Mouse (Mus musculus): ENCODE data around the gene Itgb6. TPM values are rescaled to one million over a fixed set of nuclear protein-coding genes. Genes with fewer than 3 reads are reported as not detected.

The Itgb6 gene
- polyA plus RNA-seq, 1 experiment, result not detected

GRCm38 (mm10) chr2:60695706-60696105, 26.7 kb downstream of the Itgb6 start:
- WGBS, result 85% methylated on average over 8 of the region's 8 CpGs
- no peak for TF ChIP-seq POLR2A (IDR thresholded peaks at IDR 0.05; ENCODE audit: insufficient read depth, low read depth, low read length)
- TF ChIP-seq CTCF (IDR thresholded peaks at IDR 0.05; ENCODE audit: insufficient read depth, low read depth, low read length), result no peak
- H3K4me3 ChIP-seq (ENCODE audit: insufficient read depth, low read depth, low read length), result no peak overlapping the region
- H3K4me1 ChIP-seq (ENCODE audit: control insufficient read depth, insufficient read depth, low read length), result 0 out of 2 replicates have a peak, but pooled peaks cover 4% of the 10 kb centered on the region
- H3K27ac ChIP-seq (ENCODE audit: insufficient read depth, low read depth, low read length), result no peak overlapping the region

DNA sequence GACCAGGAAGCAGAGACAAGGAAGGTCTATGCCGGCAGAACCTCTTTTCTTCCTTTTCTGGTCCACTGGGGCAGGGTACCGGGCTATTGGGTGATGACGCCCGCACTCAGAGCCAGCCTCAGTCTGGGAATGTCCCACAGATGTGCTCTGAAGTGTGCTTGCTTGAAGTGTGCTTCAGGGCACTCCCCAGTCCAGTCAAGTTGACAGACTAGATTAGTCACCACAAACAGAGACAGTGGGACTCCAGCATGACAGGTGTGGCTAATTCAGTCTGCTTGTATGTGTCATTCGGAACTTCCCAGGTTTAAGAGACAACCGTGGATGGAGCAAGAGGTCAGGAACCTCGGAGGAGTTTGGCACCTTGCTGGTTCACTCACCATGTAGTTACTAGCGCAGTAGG, 27.9 kb downstream of the Itgb6 start:
- Histone ChIP-seq H3K4me1 (ENCODE audit: control insufficient read depth, insufficient read depth, low read length) (0 out of 2 replicates have a peak, but pooled peaks cover 4% of the 10 kb centered on the region), H3K27ac (ENCODE audit: insufficient read depth, low read depth, low read length) (no peak overlapping the region), H3K4me3 (ENCODE audit: insufficient read depth, low read depth, low read length) (no peak overlapping the region)
- TF ChIP-seq CTCF (IDR thresholded peaks at IDR 0.05; ENCODE audit: insufficient read depth, low read depth, low read length), result no peak
- no peak for TF ChIP-seq POLR2A (IDR thresholded peaks at IDR 0.05; ENCODE audit: insufficient read depth, low read depth, low read length)
- 96% methylated on average over 8 of the region's 8 CpGs for WGBS

DNA sequence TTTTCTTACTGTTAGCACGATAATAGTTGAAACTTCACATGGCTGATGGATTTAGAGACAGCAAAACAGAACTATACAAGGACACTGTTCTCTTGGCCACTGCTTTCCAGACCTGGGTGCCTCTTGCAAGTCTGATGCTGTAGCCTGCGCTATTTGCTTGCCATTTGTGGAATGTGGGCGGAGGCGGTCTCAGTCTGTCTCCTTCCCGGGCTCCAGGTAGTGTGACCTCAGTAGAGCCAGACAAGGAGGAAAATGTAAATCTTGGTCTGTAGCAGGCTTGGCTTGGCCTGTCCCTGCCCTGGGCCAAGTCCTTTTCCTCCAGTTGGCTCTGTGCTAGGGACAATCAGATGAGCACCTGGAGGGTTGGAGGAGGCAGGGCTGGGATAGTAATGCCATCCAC, 30.2 kb downstream of the Itgb6 start:
- no peak overlapping the region for H3K4me3 ChIP-seq (ENCODE audit: insufficient read depth, low read depth, low read length)
- no peak for TF ChIP-seq CTCF (IDR thresholded peaks at IDR 0.05; ENCODE audit: insufficient read depth, low read depth, low read length)
- TF ChIP-seq POLR2A (IDR thresholded peaks at IDR 0.05; ENCODE audit: insufficient read depth, low read depth, low read length), result no peak
- WGBS, result 91% methylated on average over 5 of the region's 5 CpGs
- no peak overlapping the region for H3K27ac ChIP-seq (ENCODE audit: insufficient read depth, low read depth, low read length)
- H3K4me1 ChIP-seq (ENCODE audit: control insufficient read depth, insufficient read depth, low read length), result peaks cover 5% of the 10 kb centered on the region; the same call in 1 of the 2 replicates

GRCm38 (mm10) chr2:60690212-60690611, 32.2 kb downstream of the Itgb6 start:
- Histone ChIP-seq H3K4me3 (ENCODE audit: insufficient read depth, low read depth, low read length) (no peak overlapping the region), H3K27ac (ENCODE audit: insufficient read depth, low read depth, low read length) (no peak overlapping the region), H3K4me1 (ENCODE audit: control insufficient read depth, insufficient read depth, low read length) (peaks cover 5% of the 10 kb centered on the region; the same call in 1 of the 2 replicates)
- 78% methylated on average over 1 of the region's 1 CpGs for WGBS
- TF ChIP-seq POLR2A (IDR thresholded peaks at IDR 0.05; ENCODE audit: insufficient read depth, low read depth, low read length) (no peak), CTCF (IDR thresholded peaks at IDR 0.05; ENCODE audit: insufficient read depth, low read depth, low read length) (no peak)

DNA sequence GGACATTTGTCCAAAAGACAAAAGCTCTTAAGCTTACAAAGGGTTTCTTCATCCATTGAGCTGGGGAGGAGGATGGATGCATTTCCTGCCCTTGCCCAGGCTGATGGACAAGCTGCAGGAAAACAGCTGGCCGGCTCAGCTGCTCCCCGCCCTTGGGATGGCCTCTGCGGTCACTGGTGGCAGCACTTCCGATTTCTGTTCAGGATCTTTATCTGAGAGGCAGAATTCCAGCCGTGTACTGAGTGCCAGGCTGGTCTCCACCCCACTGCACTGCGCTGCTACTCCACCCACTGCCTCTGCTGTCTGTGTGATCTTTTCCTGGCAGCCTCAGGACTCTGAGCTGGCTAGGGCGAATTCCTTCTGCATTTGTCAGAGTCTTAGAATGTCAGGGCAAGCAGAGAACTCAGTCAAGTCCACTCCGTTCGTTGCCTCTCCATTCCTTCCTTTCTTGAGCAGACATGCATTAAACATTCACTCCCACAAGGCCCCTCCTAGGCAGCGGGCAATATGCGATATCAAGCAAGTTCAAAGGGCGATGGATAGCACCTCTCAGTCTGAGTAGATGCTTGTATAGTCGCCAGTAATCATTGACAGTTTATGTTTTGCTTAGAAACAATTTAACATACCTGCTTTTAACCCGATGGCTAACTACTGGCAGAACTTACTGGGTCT, 33.4 kb downstream of the Itgb6 start:
- TF ChIP-seq CTCF (IDR thresholded peaks at IDR 0.05; ENCODE audit: insufficient read depth, low read depth, low read length) (no peak), POLR2A (IDR thresholded peaks at IDR 0.05; ENCODE audit: insufficient read depth, low read depth, low read length) (no peak)
- WGBS, result 52% methylated on average over 14 of the region's 14 CpGs
- H3K27ac ChIP-seq (ENCODE audit: insufficient read depth, low read depth, low read length), result no peak overlapping the region

DNA sequence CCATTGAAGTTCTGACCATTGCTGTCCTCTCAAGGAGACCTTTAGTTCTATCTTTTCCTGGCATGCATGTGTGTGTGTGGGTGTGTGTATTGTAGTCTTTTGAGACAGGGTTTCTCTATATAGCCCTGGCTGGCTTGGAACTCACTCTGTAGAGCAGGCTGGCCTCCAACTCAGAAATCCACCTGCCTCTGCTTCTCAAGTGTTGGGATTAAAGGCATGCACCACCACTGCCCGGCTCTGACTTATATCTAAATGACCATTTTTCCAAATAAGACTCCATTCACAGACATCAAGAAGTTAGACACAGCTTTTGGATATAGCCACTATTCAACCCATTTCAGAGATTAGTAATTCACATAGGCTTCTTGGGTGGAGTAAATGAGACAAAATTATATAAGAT, 34.3 kb downstream of the Itgb6 start:
- TF ChIP-seq POLR2A (IDR thresholded peaks at IDR 0.05; ENCODE audit: insufficient read depth, low read depth, low read length), result no peak
- no peak for TF ChIP-seq CTCF (IDR thresholded peaks at IDR 0.05; ENCODE audit: insufficient read depth, low read depth, low read length)
- WGBS, result 97% methylated on average over 1 of the region's 1 CpGs
- peaks cover 5% of the 10 kb centered on the region; the same call in 1 of the 2 replicates for H3K4me1 ChIP-seq (ENCODE audit: control insufficient read depth, insufficient read depth, low read length)
- no peak overlapping the region for H3K4me3 ChIP-seq (ENCODE audit: insufficient read depth, low read depth, low read length)
- H3K27ac ChIP-seq (ENCODE audit: insufficient read depth, low read depth, low read length), result no peak overlapping the region

More for the DNA sequence above, 33.4 kb downstream of the Itgb6 start:
- Histone ChIP-seq H3K4me1 (ENCODE audit: control insufficient read depth, insufficient read depth, low read length) (peaks cover 5% of the 10 kb centered on the region; the same call in 1 of the 2 replicates), H3K4me3 (ENCODE audit: insufficient read depth, low read depth, low read length) (no peak overlapping the region)

DNA sequence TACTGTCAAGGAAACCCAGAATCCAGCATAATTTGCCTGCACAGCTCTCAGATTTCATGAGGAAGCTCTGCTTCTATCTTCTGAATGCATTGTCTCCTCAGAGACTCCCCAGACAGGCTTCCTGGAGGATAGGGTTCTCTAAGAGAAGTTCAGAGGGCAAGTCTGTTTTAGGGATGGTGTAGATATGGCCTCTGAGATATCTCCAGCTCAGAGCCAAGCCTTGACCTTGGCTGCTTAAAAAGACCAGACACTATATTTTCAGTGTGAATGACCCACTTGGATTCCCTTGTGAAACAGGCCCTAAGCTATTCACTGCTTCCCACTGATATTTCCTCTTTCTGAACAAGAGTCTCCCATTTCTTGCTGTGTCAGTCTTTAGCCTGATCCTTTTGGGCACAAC, 36.5 kb downstream of the Itgb6 start:
- TF ChIP-seq POLR2A (IDR thresholded peaks at IDR 0.05; ENCODE audit: insufficient read depth, low read depth, low read length) (no peak), CTCF (IDR thresholded peaks at IDR 0.05; ENCODE audit: insufficient read depth, low read depth, low read length) (no peak)
- H3K4me1 ChIP-seq (ENCODE audit: control insufficient read depth, insufficient read depth, low read length), result peaks cover 5% of the 10 kb centered on the region; the same call in 1 of the 2 replicates
- no peak overlapping the region for H3K27ac ChIP-seq (ENCODE audit: insufficient read depth, low read depth, low read length)
- no peak overlapping the region for H3K4me3 ChIP-seq (ENCODE audit: insufficient read depth, low read depth, low read length)

GRCm38 (mm10) chr2:60684168-60684567, 38.3 kb downstream of the Itgb6 start:
- 75% methylated on average over 3 of the region's 3 CpGs for WGBS
- Histone ChIP-seq H3K4me1 (ENCODE audit: control insufficient read depth, insufficient read depth, low read length) (peaks cover 4% of the 10 kb centered on the region; the same call in 1 of the 2 replicates), H3K27ac (ENCODE audit: insufficient read depth, low read depth, low read length) (no peak overlapping the region), H3K4me3 (ENCODE audit: insufficient read depth, low read depth, low read length) (no peak overlapping the region)
- TF ChIP-seq POLR2A (IDR thresholded peaks at IDR 0.05; ENCODE audit: insufficient read depth, low read depth, low read length), result no peak
- TF ChIP-seq CTCF (IDR thresholded peaks at IDR 0.05; ENCODE audit: insufficient read depth, low read depth, low read length), result no peak

DNA sequence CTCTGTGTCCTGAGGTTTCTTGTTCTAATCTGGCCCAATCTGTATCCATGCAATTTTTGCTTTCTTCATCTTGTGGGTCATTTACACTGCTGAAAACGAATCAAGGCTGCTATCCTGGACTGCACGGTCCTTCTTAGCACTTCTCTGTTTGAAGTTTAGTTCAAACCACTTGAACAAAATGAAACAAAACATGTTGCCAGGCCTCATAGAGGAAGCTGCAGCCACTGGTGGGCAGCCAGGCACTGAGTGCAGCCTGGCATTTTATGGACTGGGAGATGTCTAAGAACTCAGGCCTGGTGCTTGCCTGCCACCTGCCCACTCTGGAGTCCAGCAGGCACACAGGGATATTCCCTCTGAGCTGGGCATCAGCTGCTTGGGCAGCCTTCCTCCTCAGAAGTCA, 39.9 kb downstream of the Itgb6 start:
- 81% methylated on average over 2 of the region's 2 CpGs for WGBS
- no peak overlapping the region for H3K4me3 ChIP-seq (ENCODE audit: insufficient read depth, low read depth, low read length)
- no peak for TF ChIP-seq POLR2A (IDR thresholded peaks at IDR 0.05; ENCODE audit: insufficient read depth, low read depth, low read length)
- TF ChIP-seq CTCF (IDR thresholded peaks at IDR 0.05; ENCODE audit: insufficient read depth, low read depth, low read length), result no peak

More for the DNA sequence above, 39.9 kb downstream of the Itgb6 start:
- no peak overlapping the region for H3K27ac ChIP-seq (ENCODE audit: insufficient read depth, low read depth, low read length)
- no peaks in the 10 kb centered on the region for H3K4me1 ChIP-seq (ENCODE audit: control insufficient read depth, insufficient read depth, low read length)

Data from olfactory bulb, adult 2 months (tissue).